Mouse (Mus musculus) lung, embryonic 15.5 days (tissue): ENCODE results near the gene B4gat1. TPM values are rescaled to one million over a fixed set of nuclear protein-coding genes. Genes with fewer than 3 reads are reported as not detected.
"Not testable (repeated sequence)": the region's sequence is repeated elsewhere in the genome, so short reads cannot be mapped to it uniquely, and the experiment has no call there.

Source experiments
- ATAC-seq: fragments of 200-750 bp; cut with Nextera tagmentation; 2 replicates; pipeline ENCODE4 v1.8.0; 2017; ENCODE audit warnings: moderate number of reproducible peaks, borderline replicate concordance; ENCODE audit not compliant: low FRiP score, low TSS enrichment; ENCODE audit errors: extremely low read depth
- H3K27ac ChIP-seq: fragments of 300-500 bp; sonication (generic); 2 replicates; pipeline ENCODE4 v1.5.1; 2015; ENCODE audit warnings: moderate library complexity, mild to moderate bottlenecking, inconsistent platforms
- H3K27me3 ChIP-seq: fragments of 300-500 bp; sonication (generic); 2 replicates; pipeline ENCODE4 v1.6.1; 2015; ENCODE audit warnings: inconsistent platforms
- H3K36me3 ChIP-seq: fragments of 300-500 bp; sonication (generic); 2 replicates; pipeline ENCODE4 v1.6.1; 2015; ENCODE audit warnings: inconsistent platforms
- H3K4me1 ChIP-seq: fragments of 300-500 bp; sonication (generic); 2 replicates; pipeline ENCODE4 v1.6.1; 2015; ENCODE audit warnings: inconsistent platforms
- H3K4me2 ChIP-seq: fragments of 300-500 bp; sonication (generic); 2 replicates; pipeline ENCODE4 v1.6.1; 2015; ENCODE audit warnings: inconsistent platforms, mild to moderate bottlenecking, moderate library complexity
- H3K4me3 ChIP-seq: fragments of 300-500 bp; sonication (generic); 2 replicates; pipeline ENCODE4 v1.5.1; 2015; ENCODE audit warnings: mild to moderate bottlenecking, inconsistent platforms
- H3K9ac ChIP-seq: fragments of 300-500 bp; sonication (generic); 2 replicates; pipeline ENCODE4 v1.6.1; 2015; ENCODE audit warnings: inconsistent platforms
- H3K9me3 ChIP-seq: fragments of 300-500 bp; sonication (generic); 2 replicates; pipeline ENCODE4 v1.6.1; 2016; ENCODE audit warnings: inconsistent platforms
- WGBS: fragments of 180-500 bp; shearing (Covaris S2); methylation state at CpG from one replicate; pipeline ENCODE4 v1.1.7; 2015; 5-methylcytosine and 5-hydroxymethylcytosine counted together
- polyA plus RNA-seq: library from polyadenylated mRNA; unstranded; fragments of >200 nt; fragmentation: Nextera tagmentation; extraction: Ambion mirVana; gene quantifications from 2 replicates; pipeline ENCODE4 v1.2.1, GENCODE M21; 2015

The B4gat1 gene
- 53.0 and 53.8 TPM in 2 replicates for polyA plus RNA-seq

DNA sequence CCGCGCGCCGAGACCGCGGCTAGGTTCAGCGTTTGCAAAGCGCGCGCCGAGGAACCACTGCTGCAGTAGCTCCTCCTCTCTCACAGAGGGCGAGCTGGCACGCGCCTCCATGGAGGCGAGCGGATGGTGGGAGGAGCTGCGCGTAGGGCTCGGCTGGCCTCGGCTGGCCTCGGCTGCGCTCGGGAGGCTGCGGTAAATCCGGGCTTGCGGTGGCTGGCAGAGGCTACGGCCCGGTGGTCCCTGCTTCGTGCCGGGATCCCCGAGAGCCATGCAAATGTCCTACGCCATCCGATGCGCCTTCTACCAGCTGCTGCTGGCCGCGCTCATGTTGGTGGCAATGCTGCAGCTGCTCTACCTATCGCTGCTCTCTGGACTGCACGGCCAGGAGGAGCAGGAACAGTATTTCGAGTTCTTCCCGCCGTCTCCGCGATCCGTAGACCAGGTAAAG, at the start of gene B4gat1, which contains the start of gene AC124502.3:
Gene B4gat1 (plus strand): TSS at position 118 of the 448 bp plus-strand sequence.
Gene AC124502.3 (plus strand): TSS at position 183 of the 448 bp plus-strand sequence.
- peak within 1 kb of the TSS; percentile 84 for H3K9ac ChIP-seq
- H3K27me3 ChIP-seq: no peaks in the 10 kb centered on the region
- H3K4me2 ChIP-seq: peak within 1 kb of the TSS; percentile 95
- no peaks in the 10 kb centered on the region for H3K36me3 ChIP-seq
- peaks cover 39% of the 10 kb centered on the region for H3K4me1 ChIP-seq
- H3K27ac ChIP-seq: peak within 1 kb of the TSS; percentile 79
- peak; percentile 88 for ATAC-seq
- H3K4me3 ChIP-seq: peak within 1 kb of the TSS; percentile 76
- WGBS: under 1% methylated on average over 43 of the region's 44 CpGs
- no peaks in the 10 kb centered on the region for H3K9me3 ChIP-seq

GRCm38 (mm10) chr19:4989013-4989412, 49.6 kb upstream of the B4gat1 start:
- 0 out of 2 replicates have a peak, but pooled peaks have one; percentile 17 for ATAC-seq
- 5% methylated on average over 13 of the region's 13 CpGs for WGBS
- no peak overlapping the region for H3K27ac ChIP-seq

DNA sequence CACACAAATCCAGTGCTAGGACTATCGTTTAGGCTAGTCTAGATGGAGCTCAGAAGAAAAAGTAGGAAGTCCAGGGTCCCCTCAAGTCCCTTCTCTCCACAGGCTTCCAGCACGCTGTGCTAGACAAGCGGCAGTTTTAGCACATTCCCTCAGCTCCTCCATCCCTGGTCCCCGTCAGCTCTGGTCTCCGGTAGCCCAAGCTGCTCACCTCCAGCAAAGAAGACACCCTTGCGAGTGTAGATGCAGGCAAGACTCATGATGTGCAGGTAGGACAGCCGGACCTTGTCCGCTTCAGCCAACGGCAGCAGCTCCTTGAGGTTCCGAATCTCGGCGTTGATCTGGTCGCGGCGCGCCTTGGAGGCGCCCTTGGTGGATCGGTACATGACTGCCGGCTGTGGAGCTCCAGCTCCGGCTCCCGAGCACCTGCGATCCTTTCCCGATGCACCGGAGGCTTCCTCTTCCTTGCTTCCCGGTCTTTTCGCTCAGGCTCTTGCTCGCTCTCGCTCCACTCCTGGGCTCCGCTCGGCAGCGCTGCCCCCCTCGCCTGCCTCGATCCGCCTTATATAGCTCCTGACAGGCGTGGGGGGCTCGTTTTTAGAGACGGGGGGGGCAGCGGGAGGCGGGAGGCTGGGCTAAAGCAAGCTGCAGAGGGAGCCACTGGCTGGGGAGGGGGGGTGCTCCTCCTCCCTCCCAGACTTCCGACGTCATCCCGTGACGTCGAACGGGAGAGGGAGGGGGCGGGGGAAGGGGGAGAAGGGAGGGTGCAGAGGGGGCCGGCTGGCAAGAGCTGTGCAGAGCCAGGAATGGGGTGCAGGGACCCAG, 49.0 kb upstream of the B4gat1 start:
- H3K9me3 ChIP-seq: no peaks in the 10 kb centered on the region
- no peak overlapping the region for H3K4me3 ChIP-seq
- no peaks in the 10 kb centered on the region for H3K36me3 ChIP-seq
- H3K9ac ChIP-seq: no peak overlapping the region
- 20% methylated on average over 46 of the region's 47 CpGs for WGBS
- no peak for ATAC-seq
- no peak overlapping the region for H3K27ac ChIP-seq
- H3K4me1 ChIP-seq: no peaks in the 10 kb centered on the region
- H3K4me2 ChIP-seq: no peak overlapping the region
- H3K27me3 ChIP-seq: peaks cover 48% of the 10 kb centered on the region

More at GRCm38 (mm10) chr19:4989013-4989412, 49.6 kb upstream of the B4gat1 start:
- H3K4me1 ChIP-seq: no peaks in the 10 kb centered on the region
- H3K4me2 ChIP-seq: no peak overlapping the region
- H3K36me3 ChIP-seq: no peaks in the 10 kb centered on the region
- H3K27me3 ChIP-seq: peaks cover 54% of the 10 kb centered on the region
- H3K4me3 ChIP-seq: no peak overlapping the region
- H3K9ac ChIP-seq: no peak overlapping the region
- no peaks in the 10 kb centered on the region for H3K9me3 ChIP-seq

GRCm38 (mm10) chr19:4990256-4990625, 48.4 kb upstream of the B4gat1 start, which contains the start of gene Npas4:
TSS of gene Npas4 (minus strand) at chr19:4990316.
- H3K4me2 ChIP-seq: no peak within 1 kb of the TSS
- no peak within 1 kb of the TSS for H3K9ac ChIP-seq
- H3K36me3 ChIP-seq: no peaks in the 10 kb centered on the region
- no peaks in the 10 kb centered on the region for H3K9me3 ChIP-seq
- H3K27me3 ChIP-seq: peaks cover 43% of the 10 kb centered on the region
- no peak within 1 kb of the TSS for H3K4me3 ChIP-seq
- 12% methylated on average over 4 of the region's 4 CpGs for WGBS
- H3K4me1 ChIP-seq: no peaks in the 10 kb centered on the region
- ATAC-seq: no peak
- H3K27ac ChIP-seq: no peak within 1 kb of the TSS

GRCm38 (mm10) chr19:4990716-4991115, 47.9 kb upstream of the B4gat1 start:
- Histone ChIP-seq H3K36me3 (no peaks in the 10 kb centered on the region), H3K4me2 (no peak overlapping the region), H3K4me1 (no peaks in the 10 kb centered on the region), H3K27me3 (peaks cover 40% of the 10 kb centered on the region), H3K9ac (no peak overlapping the region), H3K4me3 (no peak overlapping the region), H3K9me3 (no peaks in the 10 kb centered on the region), H3K27ac (no peak overlapping the region)
- WGBS: 5% methylated on average over 22 of the region's 22 CpGs
- ATAC-seq: no peak

GRCm38 (mm10) chr19:4992371-4992770, 46.3 kb upstream of the B4gat1 start:
- no peak overlapping the region for H3K9ac ChIP-seq
- no peak overlapping the region for H3K27ac ChIP-seq
- H3K4me1 ChIP-seq: no peaks in the 10 kb centered on the region
- H3K4me2 ChIP-seq: no peak overlapping the region
- H3K36me3 ChIP-seq: no peaks in the 10 kb centered on the region
- no peak overlapping the region for H3K4me3 ChIP-seq
- peaks cover 36% of the 10 kb centered on the region for H3K27me3 ChIP-seq
- WGBS: 22% methylated on average over 8 of the region's 8 CpGs
- no peaks in the 10 kb centered on the region for H3K9me3 ChIP-seq
- ATAC-seq: no peak

DNA sequence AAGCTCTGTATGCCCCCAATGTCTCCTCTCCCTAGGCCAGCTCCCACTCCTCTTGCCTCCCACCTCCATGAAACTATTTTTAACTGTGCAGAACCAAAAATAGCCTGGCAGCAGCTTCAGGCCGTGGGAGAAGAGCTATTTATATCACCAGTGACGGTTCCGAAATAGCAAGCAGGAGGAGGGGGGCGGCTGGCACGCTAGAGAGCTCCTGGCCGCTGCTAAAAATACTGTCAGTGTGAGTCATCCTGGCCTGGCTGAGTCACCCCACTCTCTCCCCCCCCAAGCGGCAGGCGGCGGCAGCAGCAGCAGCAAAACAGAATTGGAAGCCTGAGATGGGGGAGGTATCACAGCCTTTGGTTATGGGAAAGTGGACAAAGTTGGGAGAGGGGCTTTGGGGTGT, 45.7 kb upstream of the B4gat1 start:
- ATAC-seq: no peak; the same call in 1 of the 2 replicates
- H3K4me3 ChIP-seq: no peak overlapping the region
- WGBS: 2% methylated on average over 9 of the region's 9 CpGs
- H3K4me1 ChIP-seq: no peaks in the 10 kb centered on the region
- no peaks in the 10 kb centered on the region for H3K36me3 ChIP-seq
- no peaks in the 10 kb centered on the region for H3K9me3 ChIP-seq
- peaks cover 36% of the 10 kb centered on the region for H3K27me3 ChIP-seq
- no peak overlapping the region for H3K4me2 ChIP-seq
- H3K9ac ChIP-seq: no peak overlapping the region
- no peak overlapping the region for H3K27ac ChIP-seq

- Histone ChIP-seq H3K27me3 (peaks cover 36% of the 10 kb centered on the region), H3K4me2 (no peak overlapping the region), H3K4me3 (no peak overlapping the region), H3K36me3 (no peaks in the 10 kb centered on the region), H3K27ac (no peak overlapping the region), H3K4me1 (no peaks in the 10 kb centered on the region), H3K9ac (no peak overlapping the region), H3K9me3 (no peaks in the 10 kb centered on the region)
- WGBS: 51% methylated on average over 5 of the region's 5 CpGs
- no peak for ATAC-seq
Observed at GRCm38 (mm10) chr19:4994043-4994442, 44.6 kb upstream of the B4gat1 start.

- Histone ChIP-seq H3K27ac (no peak overlapping the region), H3K36me3 (no peaks in the 10 kb centered on the region), H3K9me3 (no peaks in the 10 kb centered on the region), H3K4me1 (0 out of 2 replicates have a peak, but pooled peaks cover 8% of the 10 kb centered on the region), H3K4me2 (no peak overlapping the region), H3K9ac (no peak overlapping the region), H3K27me3 (0 out of 2 replicates have a peak, but pooled peaks cover 5% of the 10 kb centered on the region), H3K4me3 (no peak overlapping the region)
- ATAC-seq: no peak
- 68% methylated on average over 6 of the region's 6 CpGs for WGBS
Observed at GRCm38 (mm10) chr19:4999445-5000140, 39.0 kb upstream of the B4gat1 start.

GRCm38 (mm10) chr19:5001666-5002406, 36.8 kb upstream of the B4gat1 start:
- 0 out of 2 replicates have a peak, but pooled peaks cover 5% of the 10 kb centered on the region for H3K27me3 ChIP-seq
- WGBS: under 1% methylated on average over 39 of the region's 39 CpGs
- H3K9ac ChIP-seq: no peak overlapping the region
- H3K4me3 ChIP-seq: peak overlapping the region; percentile 17
- H3K4me2 ChIP-seq: peak overlapping the region; percentile 51
- H3K27ac ChIP-seq: no peak overlapping the region
- 0 out of 2 replicates have a peak, but pooled peaks cover 8% of the 10 kb centered on the region for H3K4me1 ChIP-seq
- H3K9me3 ChIP-seq: no peaks in the 10 kb centered on the region
- ATAC-seq: peak; percentile 94
- H3K36me3 ChIP-seq: no peaks in the 10 kb centered on the region

GRCm38 (mm10) chr19:5003644-5004043, 35.0 kb upstream of the B4gat1 start:
- H3K9ac ChIP-seq, H3K36me3 ChIP-seq, H3K4me3 ChIP-seq, ATAC-seq, H3K27me3 ChIP-seq, H3K9me3 ChIP-seq, H3K4me1 ChIP-seq, H3K4me2 ChIP-seq, H3K27ac ChIP-seq: not testable (repeated sequence)
- WGBS: 35% methylated on average over 2 of the region's 2 CpGs
